Mouse (Mus musculus): ENCODE results near the gene Mtcl1.

Gene Mtcl1

GRCm38 (mm10) chr17:66324836-66325235, 124.7 kb downstream of the Mtcl1 start:
- DNase-seq (ENCODE audit: low spot score in 2 of 2), result no peak

- DNase-seq (ENCODE audit: low spot score in 2 of 2), result no peak
Observed at GRCm38 (mm10) chr17:66322646-66323255, 126.8 kb downstream of the Mtcl1 start.

GRCm38 (mm10) chr17:66321933-66322332, 127.6 kb downstream of the Mtcl1 start:
- DNase-seq (ENCODE audit: low spot score in 2 of 2), result no peak

GRCm38 (mm10) chr17:66320716-66321372, 128.7 kb downstream of the Mtcl1 start:
- no peak for DNase-seq (ENCODE audit: low spot score in 2 of 2)

- DNase-seq (ENCODE audit: low spot score in 2 of 2), result no peak
Observed at GRCm38 (mm10) chr17:66318031-66318430, 131.5 kb downstream of the Mtcl1 start.

GRCm38 (mm10) chr17:66317576-66317975, 132.0 kb downstream of the Mtcl1 start:
- DNase-seq (ENCODE audit: low spot score in 2 of 2), result no peak

- no peak for DNase-seq (ENCODE audit: low spot score in 2 of 2)
Observed at GRCm38 (mm10) chr17:66317156-66317555, 132.4 kb downstream of the Mtcl1 start.

- no peak for DNase-seq (ENCODE audit: low spot score in 2 of 2)
Observed at GRCm38 (mm10) chr17:66315451-66315850, 134.1 kb downstream of the Mtcl1 start.

- no peak for DNase-seq (ENCODE audit: low spot score in 2 of 2)
Observed at GRCm38 (mm10) chr17:66314566-66315285, 134.8 kb downstream of the Mtcl1 start.

GRCm38 (mm10) chr17:66301906-66302305, 147.6 kb downstream of the Mtcl1 start:
- DNase-seq (ENCODE audit: low spot score in 2 of 2), result peak in 1 of 2 experiments; percentile 29

- peak in 1 of 2 experiments; percentile 46 for DNase-seq (ENCODE audit: low spot score in 2 of 2)
Observed at GRCm38 (mm10) chr17:66301267-66301666, 148.3 kb downstream of the Mtcl1 start.

- DNase-seq (ENCODE audit: low spot score in 2 of 2), result peak in 1 of 2 experiments; percentile 41
Observed at GRCm38 (mm10) chr17:66297721-66298120, 151.8 kb downstream of the Mtcl1 start.

GRCm38 (mm10) chr17:66293581-66293980, 156.0 kb downstream of the Mtcl1 start:
- DNase-seq (ENCODE audit: low spot score in 2 of 2), result no peak

GRCm38 (mm10) chr17:66289894-66290293, 159.7 kb downstream of the Mtcl1 start:
- DNase-seq (ENCODE audit: low spot score in 2 of 2), result no peak
